Mouse (Mus musculus) mesoderm, embryonic 11.5 days (tissue): ENCODE measurements around the gene Lyrm9.

ENCODE experiments used
- DNase-seq: peaks from one replicate; pipeline ENCODE4 v3.0.0-alpha.2; 2012; ENCODE audit warnings: low read depth, low spot score

Gene Lyrm9

GRCm38 (mm10) chr11:78826442-78827013, at the start of gene Lyrm9:
Lyrm9 (plus strand) TSS chr11:78826584.
- DNase-seq = peak; percentile 93

- no peak for DNase-seq
Measured at GRCm38 (mm10) chr11:78777851-78778680, 48.3 kb upstream of the Lyrm9 start.

- no peak for DNase-seq
Measured at GRCm38 (mm10) chr11:78780002-78780401, 46.4 kb upstream of the Lyrm9 start.

GRCm38 (mm10) chr11:78780571-78780970, 45.8 kb upstream of the Lyrm9 start:
- DNase-seq = no peak

GRCm38 (mm10) chr11:78782326-78782725, 44.1 kb upstream of the Lyrm9 start:
- no peak for DNase-seq

GRCm38 (mm10) chr11:78782791-78783347, 43.5 kb upstream of the Lyrm9 start:
- no peak for DNase-seq

- peak; percentile 63 for DNase-seq
Measured at GRCm38 (mm10) chr11:78786013-78786431, 40.4 kb upstream of the Lyrm9 start.

GRCm38 (mm10) chr11:78789370-78790060, 36.9 kb upstream of the Lyrm9 start:
- no peak for DNase-seq

- no peak for DNase-seq
Measured at GRCm38 (mm10) chr11:78791582-78791981, 34.8 kb upstream of the Lyrm9 start.

GRCm38 (mm10) chr11:78792055-78792454, 34.3 kb upstream of the Lyrm9 start:
- DNase-seq = no peak

- DNase-seq = no peak
Measured at GRCm38 (mm10) chr11:78792465-78792864, 33.9 kb upstream of the Lyrm9 start.

- no peak for DNase-seq
Measured at GRCm38 (mm10) chr11:78793116-78793515, 33.3 kb upstream of the Lyrm9 start.

GRCm38 (mm10) chr11:78796072-78796729, 30.2 kb upstream of the Lyrm9 start:
- no peak for DNase-seq

- DNase-seq = no peak
Measured at GRCm38 (mm10) chr11:78801094-78801493, 25.3 kb upstream of the Lyrm9 start.

GRCm38 (mm10) chr11:78803587-78804316, 22.6 kb upstream of the Lyrm9 start:
- no peak for DNase-seq

GRCm38 (mm10) chr11:78804551-78804950, 21.8 kb upstream of the Lyrm9 start:
- no peak for DNase-seq

- no peak for DNase-seq
Measured at GRCm38 (mm10) chr11:78805198-78805597, 21.2 kb upstream of the Lyrm9 start.

- no peak for DNase-seq
Measured at GRCm38 (mm10) chr11:78805691-78806137, 20.7 kb upstream of the Lyrm9 start.

GRCm38 (mm10) chr11:78807341-78808108, 18.9 kb upstream of the Lyrm9 start:
- DNase-seq = no peak

GRCm38 (mm10) chr11:78809398-78809797, 17.0 kb upstream of the Lyrm9 start:
- DNase-seq = no peak
